In the genomic region with DNA sequence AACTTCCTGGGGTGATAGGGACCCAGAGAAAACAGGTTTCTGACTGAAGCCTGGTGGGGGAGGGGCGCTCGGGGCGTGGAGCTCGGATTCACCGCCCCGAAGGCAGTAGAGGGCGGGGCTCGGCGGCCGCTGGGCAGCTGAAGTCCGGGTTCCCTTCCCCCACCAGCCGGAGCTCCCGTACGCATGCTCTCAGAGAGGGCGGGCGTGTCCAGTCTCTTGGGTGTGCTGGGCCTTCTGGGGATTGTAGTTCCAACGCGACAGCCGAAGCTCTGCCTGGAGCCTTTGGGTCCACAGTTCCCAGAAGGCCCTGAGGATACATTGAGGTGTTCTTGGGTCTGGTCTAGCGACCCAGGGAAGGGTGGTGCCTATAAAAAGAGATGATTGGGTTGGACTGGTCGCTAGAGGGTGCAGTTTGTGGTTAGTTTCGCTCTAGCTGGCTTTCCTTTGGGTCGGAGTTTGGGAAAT, we compare ENCODE assay signal across 1 mouse cellular context.
A peak's percentile ranks its signal among the peaks of the same experiment; 100 is the strongest.
TF ChIP-seq lines count a peak whose summit lies in the region.

No protein-coding gene starts in this region.

TF ChIP-seq in ES-E14, 5 proteins besides CTCF, POLR2A, EP300 and RAD21:
- TF ChIP-seq CHD2 (IDR thresholded peaks at IDR 0.05; ENCODE audit: low read depth, low read length) = peak; percentile 66
- peak; percentile 98 for TF ChIP-seq HCFC1 (IDR thresholded peaks at IDR 0.05; ENCODE audit: borderline replicate concordance, insufficient read depth, low read length)
- no peak for TF ChIP-seq MAFK (IDR thresholded peaks at IDR 0.05; ENCODE audit: insufficient read depth, low read depth, low read length)
